Mouse (Mus musculus) heart, postnatal 10 days (tissue): ENCODE data around the gene Galnt16. TPM values are rescaled to one million over a fixed set of nuclear protein-coding genes. Genes with fewer than 3 reads are reported as not detected.
A peak's percentile ranks its signal among the peaks of the same experiment; 100 is the strongest.

ENCODE experiments used
- DNase-seq, 2 experiments: peaks; one replicate each; pipeline ENCODE4 v3.0.0; 2021
- intact Hi-C: fragments of 180-260 bp; cut with DNase I; formaldehyde crosslinking; loops from one replicate; pipeline ENCODE4 v1.15.1; 2025
- total RNA-seq, 2 experiments: library from RNA; stranded (reverse); gene quantifications; 2 replicates each; pipeline ENCODE4 v1.2.3; 2021

The Galnt16 gene
- total RNA-seq, 2 experiments from 2014 or later: 13.4 to 16.0 TPM

GRCm38 (mm10) chr12:80584973-80585372 is 66.9 kb downstream of the Galnt16 start:
- intact Hi-C loops: loop anchor here (5.0 kb wide), 1 partner anchor 428 kb away; no protein-coding TSS in a partner anchor
- DNase-seq: peak; percentile 45 to 54

DNA sequence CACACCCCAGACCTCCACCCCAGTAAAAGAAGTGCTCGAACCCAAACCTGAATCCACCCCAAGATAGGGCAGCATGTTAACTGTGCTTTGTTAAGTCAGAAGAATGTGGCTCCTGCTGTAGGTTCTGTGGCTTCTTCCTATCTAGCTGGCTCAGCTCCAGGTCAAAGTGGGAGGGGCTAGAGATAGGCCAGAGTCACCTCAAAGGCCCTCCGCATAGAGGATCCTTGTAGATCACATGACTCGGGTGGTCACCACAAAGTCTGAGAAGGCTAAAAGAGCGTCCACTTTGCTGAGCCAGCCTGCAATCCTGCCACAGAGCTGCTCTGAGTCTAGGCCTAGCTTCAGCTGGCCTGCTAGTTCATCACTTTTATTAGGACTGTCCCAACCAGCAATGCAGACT is 76.1 kb downstream of the Galnt16 start:
- DNase-seq: peak in 1 of 2 experiments; percentile 40
- intact Hi-C loops: no loop called here

DNA sequence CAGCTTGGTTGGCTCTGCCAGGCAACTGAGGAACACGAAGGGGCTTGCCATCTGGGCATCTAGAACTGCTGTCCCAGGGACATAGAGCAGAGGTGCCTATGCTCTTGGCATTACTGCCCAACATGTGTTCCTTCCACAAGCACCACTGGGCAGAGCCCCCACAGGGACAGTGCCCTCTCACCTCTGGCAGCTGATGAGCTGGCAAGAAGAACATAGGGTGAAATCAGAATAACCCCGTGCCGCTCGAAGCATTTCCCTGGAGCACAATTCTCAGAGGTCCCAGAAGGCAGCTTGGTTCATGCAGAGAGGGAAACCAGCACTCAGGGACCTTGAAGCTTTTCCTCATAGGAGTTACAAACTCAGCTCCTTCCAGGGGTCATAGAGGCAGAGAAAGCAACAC is 76.7 kb downstream of the Galnt16 start:
- intact Hi-C loops: no loop called here
- no peak for DNase-seq

DNA sequence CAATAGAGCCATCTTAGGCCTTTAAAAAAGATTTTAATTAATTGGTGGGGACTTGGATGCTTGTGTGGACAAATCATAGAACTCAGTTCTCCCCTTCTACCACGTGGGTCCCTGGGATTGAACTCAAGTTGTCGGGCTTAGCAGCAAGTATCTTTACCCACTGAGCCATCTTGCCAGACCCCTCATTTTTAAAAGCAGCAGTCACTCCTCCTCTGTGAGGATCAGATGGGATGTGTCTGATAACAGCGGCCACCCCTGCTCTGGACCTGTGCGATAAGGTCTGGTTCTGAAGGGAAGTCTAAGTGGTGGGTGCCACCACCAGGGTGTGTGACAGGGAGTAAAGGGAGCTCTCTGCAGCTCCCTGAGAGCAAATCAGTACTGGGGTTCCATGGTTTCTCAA is 77.5 kb downstream of the Galnt16 start:
- no peak for DNase-seq
- intact Hi-C loops: no loop called here

GRCm38 (mm10) chr12:80595968-80596367 is 77.9 kb downstream of the Galnt16 start:
- intact Hi-C loops: no loop called here
- DNase-seq: no peak

- intact Hi-C loops: no loop called here
- no peak for DNase-seq
These were observed 80.2 kb downstream of the Galnt16 start for GRCm38 (mm10) chr12:80598236-80598635.

DNA sequence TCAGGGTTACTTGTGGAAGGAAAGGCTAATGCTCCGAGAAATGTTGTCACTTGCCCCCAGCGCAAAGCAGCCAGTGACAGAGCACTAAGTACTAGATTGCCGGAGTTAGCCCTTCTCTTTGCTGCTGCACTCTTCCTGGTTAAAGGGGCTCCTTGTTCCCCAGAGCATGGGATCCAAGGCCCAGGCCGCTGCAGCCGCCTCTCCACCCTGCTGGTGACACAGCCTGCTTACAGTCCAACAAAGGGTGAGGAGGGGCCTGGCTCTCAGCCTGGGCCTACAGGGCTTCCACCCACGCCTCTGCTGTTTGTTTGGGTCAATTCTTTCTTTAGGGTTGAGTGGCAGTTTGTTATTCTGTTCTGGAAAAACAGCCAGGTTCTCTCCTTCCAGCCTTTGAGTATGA is 80.7 kb downstream of the Galnt16 start:
- intact Hi-C loops: no loop called here

GRCm38 (mm10) chr12:80601597-80602269 is 83.7 kb downstream of the Galnt16 start:
- intact Hi-C loops: no loop called here

More for the DNA sequence above, 80.7 kb downstream of the Galnt16 start:
- peak; percentile 71 for DNase-seq

GRCm38 (mm10) chr12:80602432-80602831 is 84.4 kb downstream of the Galnt16 start:
- intact Hi-C loops: no loop called here
- no peak for DNase-seq

More at GRCm38 (mm10) chr12:80601597-80602269, 83.7 kb downstream of the Galnt16 start:
- DNase-seq: no peak

- DNase-seq: peak; percentile 72 to 76
- intact Hi-C loops: no loop called here
These were observed 85.5 kb downstream of the Galnt16 start for GRCm38 (mm10) chr12:80603566-80603965.

- no peak for DNase-seq
These were observed 86.1 kb downstream of the Galnt16 start for GRCm38 (mm10) chr12:80604218-80604617.

GRCm38 (mm10) chr12:80608576-80608975 is 90.5 kb downstream of the Galnt16 start:
- intact Hi-C loops: no loop called here
- DNase-seq: no peak

More at GRCm38 (mm10) chr12:80604218-80604617, 86.1 kb downstream of the Galnt16 start:
- intact Hi-C loops: no loop called here

DNA sequence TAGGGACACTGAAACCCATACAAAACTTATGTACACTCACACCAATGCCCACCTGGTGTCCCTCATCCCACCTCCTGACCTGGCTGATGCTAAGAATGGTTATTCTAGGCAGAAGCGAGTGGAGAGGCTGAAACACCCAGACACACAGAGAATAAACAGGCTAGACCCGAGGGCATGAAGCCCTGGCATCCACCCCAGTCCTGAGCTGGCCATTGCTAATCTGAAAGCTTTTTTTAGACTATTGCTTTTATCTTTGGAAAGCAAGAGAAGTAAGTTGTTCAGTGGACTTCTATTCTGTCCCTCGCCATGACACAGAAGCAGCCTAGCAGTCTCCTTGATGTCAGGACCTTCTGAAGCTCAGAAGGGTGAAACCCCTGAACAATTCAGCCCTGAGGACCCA is 91.9 kb downstream of the Galnt16 start:
- intact Hi-C loops: no loop called here
- DNase-seq: peak; percentile 66 to 67

DNA sequence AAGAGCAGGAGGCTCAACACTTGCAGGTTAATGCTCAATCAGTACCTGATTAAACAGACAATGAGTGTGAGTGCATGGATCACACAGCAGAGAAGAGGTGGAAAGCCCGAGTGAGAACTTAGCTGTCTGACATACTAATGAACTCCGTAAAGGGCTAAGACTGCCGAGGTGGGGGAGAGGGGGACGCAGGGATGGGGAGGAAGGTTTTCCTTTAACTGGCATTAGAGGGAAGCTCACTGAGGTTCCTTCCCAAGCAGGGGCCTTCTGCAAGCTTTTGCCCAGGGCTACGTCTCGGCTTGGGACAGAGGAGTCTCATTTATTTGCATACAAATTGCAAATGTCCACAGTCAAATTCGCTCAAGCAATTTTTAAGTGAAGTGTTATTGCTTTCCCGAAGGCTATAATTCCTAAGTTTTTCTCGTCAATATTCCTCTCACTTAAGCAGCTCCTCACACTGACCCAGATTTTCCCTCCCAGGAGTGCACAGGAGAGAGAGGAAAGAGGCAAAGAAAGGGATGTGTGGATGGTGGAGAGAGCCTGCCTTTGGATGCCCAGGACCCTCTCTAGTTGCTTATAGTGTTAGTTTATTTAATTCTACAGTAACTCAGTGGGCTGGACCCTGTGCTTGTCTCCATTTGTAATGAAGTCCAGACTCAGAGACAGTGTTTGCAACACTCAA is 94.2 kb downstream of the Galnt16 start:
- intact Hi-C loops: no loop called here

DNA sequence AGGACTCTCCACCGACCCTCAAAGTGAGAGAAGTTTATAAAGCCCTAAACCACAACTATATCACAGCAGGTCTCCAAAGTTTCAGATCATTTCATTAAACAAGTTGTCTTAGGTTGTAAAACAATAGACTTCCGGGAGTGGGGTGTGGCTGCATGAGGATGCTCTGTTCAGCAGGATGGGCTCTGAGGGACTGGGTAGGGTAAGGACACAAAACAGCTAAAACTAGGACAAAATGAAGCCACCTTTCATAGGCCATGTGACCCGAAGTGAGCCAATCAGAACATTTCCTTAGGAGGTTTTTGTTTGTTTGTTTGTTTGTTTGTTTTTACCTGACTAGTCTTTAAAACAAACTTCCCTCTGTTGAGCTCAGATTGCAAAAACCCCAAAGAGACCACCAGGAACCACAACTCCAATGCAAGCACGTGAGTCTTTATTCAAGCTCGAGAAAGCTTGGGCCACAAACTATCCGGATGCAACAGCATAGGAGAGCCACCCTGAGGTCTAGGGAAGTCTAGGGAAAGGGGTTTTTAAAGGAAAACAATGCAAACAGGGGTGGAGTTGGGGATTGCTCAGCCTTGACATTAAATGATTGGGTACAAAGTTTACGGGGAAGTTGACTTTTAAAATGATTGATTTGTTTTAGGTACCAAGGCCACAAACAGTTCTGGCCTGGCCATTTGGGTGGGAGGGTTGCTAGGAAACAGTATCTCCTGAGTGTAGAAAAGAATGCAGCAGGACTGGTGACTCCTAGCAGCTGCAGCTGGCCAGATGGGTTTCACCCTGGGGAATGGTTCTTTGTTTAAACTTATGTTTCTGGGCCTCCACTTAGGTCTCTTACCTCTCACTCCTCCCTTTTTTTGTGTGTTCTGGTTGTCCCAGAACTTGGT is 97.5 kb downstream of the Galnt16 start:
- no peak for DNase-seq
- intact Hi-C loops: loop anchor here (2.0 kb wide), 1 partner anchor 117 kb away; no protein-coding TSS in a partner anchor

More for the DNA sequence above, 94.2 kb downstream of the Galnt16 start:
- DNase-seq: no peak

DNA sequence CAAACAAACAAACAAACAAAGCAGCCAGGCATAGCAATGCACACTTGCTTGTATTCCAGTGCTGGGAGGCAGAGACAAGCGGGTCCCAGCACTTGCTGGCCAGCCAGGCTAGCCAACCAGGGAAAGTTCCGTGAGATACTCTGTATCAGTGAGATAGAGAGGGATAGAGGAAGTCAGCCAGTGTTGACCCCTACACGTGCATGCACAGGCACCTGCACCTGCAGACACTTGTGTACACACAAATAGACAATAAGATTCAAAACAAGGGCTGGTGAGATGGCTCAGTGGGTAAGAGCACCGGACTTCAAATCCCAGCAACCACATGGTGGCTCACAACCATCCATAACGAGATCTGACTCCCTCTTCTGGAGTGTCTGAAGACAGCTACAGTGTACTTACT is 102.4 kb downstream of the Galnt16 start:
- intact Hi-C loops: no loop called here
- no peak for DNase-seq

DNA sequence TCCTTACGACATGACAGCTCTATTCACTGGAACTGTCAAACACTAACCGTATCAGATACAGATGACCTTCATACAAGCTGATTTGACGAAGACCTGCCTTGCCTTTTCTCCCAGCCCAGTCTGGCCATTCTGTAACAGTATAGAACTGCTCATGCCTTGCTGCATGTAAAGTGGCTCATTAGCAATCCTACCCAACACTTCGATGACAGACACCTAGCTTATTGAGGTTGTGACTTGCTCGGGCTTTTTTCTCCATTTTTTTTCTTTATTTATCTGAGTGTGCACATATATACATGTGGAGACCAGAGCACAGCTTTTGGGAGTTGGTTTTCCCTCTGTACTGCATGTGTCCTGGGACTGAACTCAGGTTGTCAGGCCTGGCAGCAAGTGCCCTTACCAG is 113.7 kb downstream of the Galnt16 start:
- intact Hi-C loops: no loop called here
- DNase-seq: no peak

DNA sequence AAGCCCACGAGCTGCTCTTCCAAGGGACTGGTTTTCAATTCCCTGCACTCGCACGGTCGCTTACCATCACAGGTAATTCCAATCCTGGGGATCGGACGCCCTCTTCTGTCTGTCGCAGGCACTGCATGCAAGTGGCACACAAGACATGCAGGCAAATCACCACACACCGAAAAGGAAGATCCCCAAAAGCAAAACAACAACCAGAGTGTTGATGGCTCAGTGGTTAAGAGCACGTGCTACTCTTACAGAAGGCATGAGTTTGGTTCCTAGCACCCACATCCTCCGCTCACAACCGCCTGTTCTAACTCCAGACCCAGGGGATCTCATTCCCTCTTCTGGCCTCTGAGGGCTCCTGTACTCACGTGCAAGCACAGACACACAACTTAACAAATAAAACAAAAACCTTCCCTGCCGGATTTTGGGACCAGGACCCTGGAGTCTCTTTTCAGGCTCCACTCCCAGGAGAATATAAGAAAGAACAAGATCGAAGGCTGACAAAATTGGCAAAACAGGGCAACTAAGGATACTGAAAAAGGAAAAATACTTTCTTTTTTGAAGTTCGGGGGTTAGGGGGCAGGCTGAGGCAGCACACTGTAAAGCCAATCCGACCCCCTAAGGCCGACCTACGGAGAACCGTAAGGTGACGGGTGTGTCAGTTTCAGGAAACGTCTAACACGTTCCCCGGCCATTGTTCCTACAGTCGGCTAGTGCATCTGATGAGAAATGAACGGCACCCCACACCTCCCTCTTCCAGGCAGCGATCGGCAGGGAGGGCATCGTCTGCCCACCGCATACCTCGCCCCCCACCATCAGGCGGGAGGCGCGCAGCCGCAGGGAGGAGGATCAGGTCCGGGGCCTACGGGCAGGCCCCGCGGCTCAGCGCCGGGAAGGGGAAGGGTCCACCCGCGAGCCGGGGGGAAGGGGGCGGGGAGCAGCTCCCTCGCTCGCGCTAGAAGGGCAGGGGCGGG is 124.9 kb downstream of the Galnt16 start:
- DNase-seq: peak; percentile 33 to 67
- intact Hi-C loops: no loop called here

DNA sequence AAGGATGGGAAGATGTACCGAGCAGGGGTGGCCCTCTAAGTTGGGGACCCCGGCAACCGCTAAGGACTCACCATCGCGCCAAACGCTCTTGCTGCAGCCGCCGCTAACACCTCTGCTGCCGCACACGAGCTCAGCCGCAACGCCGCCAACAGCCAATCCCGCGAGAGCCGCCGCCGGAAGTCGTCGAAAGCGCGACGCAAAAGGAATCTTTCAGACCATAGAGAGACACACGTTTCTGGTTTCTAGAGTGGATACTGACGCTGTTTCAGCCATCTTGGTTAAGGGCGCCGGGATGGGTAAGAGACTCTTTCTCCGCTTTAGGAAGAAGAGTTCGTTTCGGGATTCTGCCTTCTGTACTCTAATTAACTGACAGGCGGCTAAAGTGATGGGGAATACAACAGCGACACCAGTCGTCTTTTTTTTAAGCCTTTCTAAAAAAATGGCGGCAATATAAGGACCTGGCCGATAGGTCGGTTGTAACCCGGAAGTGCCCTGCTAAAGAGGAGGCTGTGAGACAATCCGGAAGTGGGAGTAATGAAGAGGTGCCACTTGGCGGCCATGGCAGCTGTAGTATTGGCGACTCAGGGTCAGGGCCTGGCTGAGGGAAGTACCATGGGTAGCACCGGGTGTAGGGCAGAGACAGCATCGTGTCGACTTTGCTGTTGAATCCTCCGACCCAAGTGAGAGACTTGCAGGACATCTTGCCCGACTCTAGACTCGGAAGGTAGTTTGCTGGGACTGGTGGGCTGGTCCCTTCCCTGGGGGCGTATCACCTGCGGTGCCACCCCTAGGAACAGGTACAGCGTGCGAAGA is 125.8 kb downstream of the Galnt16 start, which contains the start of the genes Slc39a9 and Erh:
TSS of gene Slc39a9 (plus strand) at position 191 of the 813 bp plus-strand sequence.
TSS of gene Erh (minus strand) at position 649 of the 813 bp plus-strand sequence.
- intact Hi-C loops: no loop called here
- peak; percentile 96 to 97 for DNase-seq
